Mouse (Mus musculus): Measurements from ENCODE around the gene Ikzf1. TPM values are rescaled to one million over a fixed set of nuclear protein-coding genes. Genes with fewer than 3 reads are reported as not detected.

Ikzf1 gene
- polyA plus RNA-seq, 1 experiment from 2014 or later = 0.99 TPM

DNA sequence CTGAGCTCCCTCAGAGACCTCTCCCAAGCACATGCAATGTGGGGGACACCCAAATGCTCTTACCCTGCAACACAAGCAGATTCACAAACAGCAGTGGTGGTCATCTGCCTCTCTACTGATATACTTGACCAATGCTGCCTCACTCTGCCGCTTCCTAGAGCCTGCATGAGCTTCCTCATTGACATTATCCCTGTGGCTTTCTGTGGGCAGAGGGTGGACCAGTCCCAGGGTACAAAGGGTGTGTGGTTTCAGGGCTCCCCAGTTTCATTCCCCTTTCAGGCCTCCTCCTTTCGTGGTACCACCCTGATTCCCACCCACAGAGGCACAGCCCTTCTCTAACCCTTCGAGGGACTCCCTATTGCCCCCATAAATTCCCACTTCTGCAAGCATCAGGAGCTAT lies 92.4 kb downstream of the Ikzf1 start:
- WGBS = 59% methylated on average over 3 of the region's 3 CpGs
- Histone ChIP-seq H3K4me3 (no peak overlapping the region), H3K36me3 (no peaks in the 10 kb centered on the region), H3K9me3 (no peaks in the 10 kb centered on the region), H3K27me3 (replicated peaks) (no peaks in the 10 kb centered on the region), H3K4me1 (no peaks in the 10 kb centered on the region), H3K4me2 (replicated peaks) (no peak overlapping the region), H3K9ac (no peak overlapping the region), H3K27ac (no peak overlapping the region)
- no peak for ATAC-seq (ENCODE audit: low FRiP score, low read depth)

DNA sequence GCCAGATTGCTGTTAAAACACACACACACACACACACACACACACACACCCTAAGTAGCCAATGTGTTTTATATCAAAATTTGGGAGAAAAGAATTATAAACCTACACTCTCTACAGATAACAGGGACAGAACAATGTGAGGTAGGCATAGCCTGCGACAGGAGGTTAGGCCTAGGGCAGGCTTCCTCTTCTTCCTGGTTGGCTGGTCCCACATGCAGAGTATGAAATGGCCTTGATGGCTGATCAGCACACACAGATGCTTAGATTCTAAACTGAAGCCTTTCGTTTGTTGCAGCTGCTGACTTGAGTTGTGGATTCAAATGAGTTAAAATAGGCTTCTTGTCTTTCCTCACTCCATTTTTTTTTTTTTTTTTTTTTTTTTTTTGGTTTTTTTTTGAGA lies 93.0 kb downstream of the Ikzf1 start:
- Histone ChIP-seq H3K9me3 (no peaks in the 10 kb centered on the region), H3K27me3 (replicated peaks) (no peaks in the 10 kb centered on the region), H3K4me3 (no peak overlapping the region), H3K4me2 (replicated peaks) (no peak overlapping the region), H3K9ac (no peak overlapping the region), H3K36me3 (no peaks in the 10 kb centered on the region), H3K4me1 (no peaks in the 10 kb centered on the region), H3K27ac (no peak overlapping the region)
- WGBS = 92% methylated on average over 2 of the region's 2 CpGs
- ATAC-seq (ENCODE audit: low FRiP score, low read depth) = no peak

DNA sequence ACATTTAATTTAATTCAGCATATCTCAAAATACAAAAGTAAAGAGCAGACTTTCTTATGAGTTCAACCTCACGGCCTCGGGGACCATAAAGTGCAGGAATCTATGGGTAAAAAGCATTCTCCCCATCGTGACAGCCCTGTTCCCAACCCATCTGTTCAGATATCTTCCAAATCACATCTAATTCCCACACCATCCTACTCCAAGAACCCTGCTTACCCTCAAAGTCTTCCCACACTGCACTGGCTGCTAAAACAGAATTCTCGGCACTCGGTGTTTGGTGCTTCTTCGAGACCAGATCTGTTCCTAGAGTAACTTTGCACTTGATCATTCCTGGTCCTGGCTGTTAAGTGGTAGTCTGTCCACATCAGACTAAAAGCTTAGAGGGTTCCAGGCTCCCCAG lies 93.5 kb downstream of the Ikzf1 start:
- Histone ChIP-seq H3K9ac (no peak overlapping the region), H3K9me3 (no peaks in the 10 kb centered on the region), H3K4me1 (no peaks in the 10 kb centered on the region), H3K27ac (no peak overlapping the region), H3K36me3 (no peaks in the 10 kb centered on the region), H3K4me3 (no peak overlapping the region), H3K27me3 (replicated peaks) (no peaks in the 10 kb centered on the region), H3K4me2 (replicated peaks) (no peak overlapping the region)
- 90% methylated on average over 6 of the region's 6 CpGs for WGBS
- no peak for ATAC-seq (ENCODE audit: low FRiP score, low read depth)

DNA sequence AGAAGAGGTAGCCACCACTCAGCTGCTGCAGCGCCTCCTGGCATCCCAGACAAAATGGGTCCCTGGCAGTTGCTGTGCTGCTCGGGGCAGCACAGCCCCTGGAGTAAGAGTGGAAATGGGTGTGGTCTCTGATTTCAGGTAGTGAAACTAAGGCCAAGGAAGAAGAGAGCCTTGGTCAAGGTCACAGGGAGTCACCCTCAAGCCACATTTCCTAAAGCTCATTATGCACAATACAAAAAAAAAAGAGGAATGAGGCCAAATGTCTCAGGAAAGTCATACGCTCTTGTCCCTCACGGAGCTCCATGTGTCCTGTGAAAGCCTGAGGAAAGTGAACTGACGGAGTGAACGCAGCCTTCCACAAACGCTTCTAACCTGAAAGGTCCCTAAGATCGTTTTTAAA lies 96.9 kb downstream of the Ikzf1 start:
- Histone ChIP-seq H3K27me3 (replicated peaks) (no peaks in the 10 kb centered on the region), H3K36me3 (no peaks in the 10 kb centered on the region), H3K4me1 (no peaks in the 10 kb centered on the region), H3K9ac (no peak overlapping the region), H3K4me3 (no peak overlapping the region), H3K9me3 (no peaks in the 10 kb centered on the region), H3K27ac (no peak overlapping the region), H3K4me2 (replicated peaks) (no peak overlapping the region)
- WGBS = 89% methylated on average over 8 of the region's 8 CpGs
- no peak for ATAC-seq (ENCODE audit: low FRiP score, low read depth)

DNA sequence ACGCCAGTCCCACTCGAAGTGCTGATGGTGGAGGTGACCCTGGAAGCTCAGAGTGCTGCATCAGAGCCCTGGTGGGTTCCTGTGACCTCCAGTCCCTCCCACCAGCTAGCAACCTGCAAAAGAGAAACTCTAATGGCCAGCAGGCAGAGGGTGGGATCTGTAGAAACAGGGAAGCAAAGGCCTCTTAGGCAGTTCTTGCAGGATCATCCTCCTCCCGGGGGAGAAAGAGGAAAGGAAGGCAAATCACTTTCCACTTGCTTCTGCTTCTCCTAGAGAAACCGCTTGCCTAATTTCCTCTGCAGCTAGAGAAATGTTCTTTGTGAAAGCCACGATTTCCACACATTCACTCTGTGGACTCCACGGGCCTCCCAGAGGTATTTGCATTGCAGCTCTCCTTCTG lies 100.7 kb downstream of the Ikzf1 start:
- Histone ChIP-seq H3K36me3 (no peaks in the 10 kb centered on the region), H3K9ac (no peak overlapping the region)
- no peak for ATAC-seq (ENCODE audit: low FRiP score, low read depth)

DNA sequence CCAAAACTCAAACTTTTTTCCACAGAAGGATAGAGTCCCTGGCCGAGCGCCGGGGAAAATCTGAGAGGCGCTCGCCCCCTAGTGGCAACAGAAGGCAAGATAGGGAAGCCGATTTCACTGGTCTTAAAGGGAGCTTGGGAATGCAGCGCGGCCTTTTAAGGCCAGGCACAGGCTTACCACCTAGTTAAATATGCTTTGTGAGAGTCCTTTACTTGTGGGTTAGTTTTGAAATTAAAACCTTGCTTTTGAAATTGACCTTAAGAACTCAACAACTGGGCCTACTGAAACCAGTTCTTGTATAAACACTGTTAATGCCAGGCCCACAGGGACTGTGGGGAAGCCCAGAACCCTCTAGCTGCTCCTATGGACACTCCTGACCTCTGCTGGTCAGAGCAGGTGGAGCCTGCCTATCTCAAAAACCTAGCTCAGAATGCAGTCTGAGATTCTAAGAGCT lies 103.7 kb downstream of the Ikzf1 start:
- WGBS = under 1% methylated on average over 8 of the region's 8 CpGs
- Histone ChIP-seq H3K9ac (no peak overlapping the region), H3K4me3 (no peak overlapping the region), H3K36me3 (no peaks in the 10 kb centered on the region), H3K27ac (no peak overlapping the region), H3K27me3 (replicated peaks) (no peaks in the 10 kb centered on the region), H3K9me3 (no peaks in the 10 kb centered on the region), H3K4me1 (no peaks in the 10 kb centered on the region), H3K4me2 (replicated peaks) (peak overlapping the region; percentile 45)
- ATAC-seq (ENCODE audit: low FRiP score, low read depth) = peak; percentile 97

More for the DNA sequence above, 100.7 kb downstream of the Ikzf1 start:
- WGBS = 63% methylated on average over 6 of the region's 6 CpGs
- Histone ChIP-seq H3K9me3 (no peaks in the 10 kb centered on the region), H3K27me3 (replicated peaks) (no peaks in the 10 kb centered on the region), H3K4me2 (replicated peaks) (no peak overlapping the region), H3K27ac (no peak overlapping the region), H3K4me3 (no peak overlapping the region), H3K4me1 (no peaks in the 10 kb centered on the region)

DNA sequence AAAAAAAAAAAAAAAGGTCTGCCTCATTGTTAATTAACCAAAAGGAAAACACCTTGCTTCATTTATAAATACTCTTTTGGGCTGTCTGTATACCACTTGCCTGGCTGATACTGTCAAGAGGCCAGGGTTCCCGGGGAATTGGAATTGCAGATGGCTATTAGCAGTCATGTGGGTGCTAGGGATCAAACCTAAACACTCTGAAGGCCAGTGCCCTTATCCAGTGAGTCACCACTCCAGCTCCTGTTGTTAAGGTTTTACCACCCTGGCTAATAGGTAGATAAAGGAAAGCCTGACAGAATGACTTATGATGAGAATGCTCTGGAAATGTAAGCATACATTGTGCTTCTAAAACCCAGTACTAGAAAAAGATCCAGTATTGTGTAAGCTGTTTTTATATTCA lies 109.8 kb downstream of the Ikzf1 start:
- no peak overlapping the region for H3K4me3 ChIP-seq

DNA sequence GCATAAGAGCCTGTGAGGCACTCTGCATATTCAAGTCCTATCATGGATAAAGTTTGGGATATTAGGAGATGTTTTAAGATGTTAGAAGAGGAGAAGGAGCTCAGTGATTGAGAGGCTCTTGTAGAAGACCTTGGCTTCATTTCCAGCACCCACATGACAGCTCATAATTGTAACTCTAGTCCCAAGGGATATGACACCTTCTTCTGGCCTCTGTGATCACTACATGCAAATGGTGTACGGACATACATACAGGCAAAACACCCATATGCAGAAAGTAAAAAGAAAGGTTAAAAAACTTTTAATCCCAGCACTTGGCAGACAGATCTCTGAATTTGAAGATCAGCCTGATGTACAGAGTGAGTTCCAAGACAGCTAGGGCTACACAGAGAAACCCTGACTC lies 113.9 kb downstream of the Ikzf1 start:
- peaks cover 33% of the 10 kb centered on the region for H3K36me3 ChIP-seq
- ATAC-seq (ENCODE audit: low FRiP score, low read depth) = no peak

More for the DNA sequence above, 109.8 kb downstream of the Ikzf1 start:
- ATAC-seq (ENCODE audit: low FRiP score, low read depth) = no peak
- 69% methylated on average over 1 of the region's 1 CpGs for WGBS
- no peak overlapping the region for H3K4me2 ChIP-seq (replicated peaks)
- 0 out of 2 replicates have a peak, but pooled peaks cover 11% of the 10 kb centered on the region for H3K36me3 ChIP-seq
- no peak overlapping the region for H3K9ac ChIP-seq
- no peak overlapping the region for H3K27ac ChIP-seq
- no peaks in the 10 kb centered on the region for H3K27me3 ChIP-seq (replicated peaks)
- H3K9me3 ChIP-seq = no peaks in the 10 kb centered on the region
- H3K4me1 ChIP-seq = no peaks in the 10 kb centered on the region

DNA sequence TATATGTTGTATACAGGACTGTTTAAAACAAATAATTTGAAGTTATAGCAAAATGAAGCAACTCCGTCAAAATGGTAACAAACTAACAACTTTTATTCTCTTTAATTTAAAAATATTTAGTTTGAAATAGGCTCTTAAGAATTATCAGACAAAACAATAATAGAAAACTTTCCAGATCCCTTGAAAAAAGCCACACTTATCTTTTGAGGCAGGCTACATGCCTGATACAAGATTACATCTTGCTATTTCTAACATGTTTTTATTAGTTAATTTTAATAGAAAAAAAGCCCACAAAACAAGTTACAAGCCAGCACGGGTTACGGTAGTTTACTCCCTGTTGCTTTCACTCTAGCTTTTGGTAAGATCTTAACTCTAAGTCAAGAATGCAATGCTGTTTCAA lies 115.5 kb downstream of the Ikzf1 start:
- Histone ChIP-seq H3K27me3 (replicated peaks) (no peaks in the 10 kb centered on the region), H3K9me3 (no peaks in the 10 kb centered on the region), H3K4me2 (replicated peaks) (no peak overlapping the region), H3K4me3 (no peak overlapping the region), H3K27ac (no peak overlapping the region), H3K36me3 (peaks cover 41% of the 10 kb centered on the region), H3K9ac (no peak overlapping the region), H3K4me1 (no peaks in the 10 kb centered on the region)
- 97% methylated on average over 3 of the region's 3 CpGs for WGBS
- ATAC-seq (ENCODE audit: low FRiP score, low read depth) = no peak

More for the DNA sequence above, 113.9 kb downstream of the Ikzf1 start:
- Histone ChIP-seq H3K9ac (no peak overlapping the region), H3K27me3 (replicated peaks) (no peaks in the 10 kb centered on the region), H3K4me1 (no peaks in the 10 kb centered on the region), H3K4me2 (replicated peaks) (no peak overlapping the region), H3K27ac (no peak overlapping the region), H3K9me3 (no peaks in the 10 kb centered on the region), H3K4me3 (no peak overlapping the region)
- 94% methylated on average over 1 of the region's 1 CpGs for WGBS

DNA sequence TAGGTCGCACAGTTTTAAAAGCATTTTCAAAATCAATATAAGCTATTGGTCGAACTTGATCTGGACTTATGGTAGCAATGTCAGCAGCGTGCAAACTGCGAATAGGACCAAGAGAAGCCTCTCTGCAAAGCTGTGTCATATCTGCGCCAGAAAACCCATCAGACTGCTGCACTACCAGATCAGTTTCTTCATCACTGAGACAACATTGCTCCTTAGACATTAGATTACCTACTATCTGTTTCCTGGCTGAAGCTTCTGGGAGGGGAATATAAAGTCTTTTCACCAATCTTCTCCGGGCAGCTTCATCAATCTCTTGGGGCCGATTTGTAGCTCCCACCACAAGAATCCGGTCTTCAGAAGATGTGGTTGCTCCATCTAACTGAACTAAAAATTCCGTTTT lies 116.3 kb downstream of the Ikzf1 start:
- Histone ChIP-seq H3K36me3 (peaks cover 43% of the 10 kb centered on the region), H3K9me3 (no peaks in the 10 kb centered on the region), H3K27ac (no peak overlapping the region), H3K4me3 (no peak overlapping the region), H3K9ac (no peak overlapping the region), H3K27me3 (replicated peaks) (no peaks in the 10 kb centered on the region), H3K4me2 (replicated peaks) (no peak overlapping the region), H3K4me1 (no peaks in the 10 kb centered on the region)
- ATAC-seq (ENCODE audit: low FRiP score, low read depth) = no peak
- 94% methylated on average over 9 of the region's 9 CpGs for WGBS

DNA sequence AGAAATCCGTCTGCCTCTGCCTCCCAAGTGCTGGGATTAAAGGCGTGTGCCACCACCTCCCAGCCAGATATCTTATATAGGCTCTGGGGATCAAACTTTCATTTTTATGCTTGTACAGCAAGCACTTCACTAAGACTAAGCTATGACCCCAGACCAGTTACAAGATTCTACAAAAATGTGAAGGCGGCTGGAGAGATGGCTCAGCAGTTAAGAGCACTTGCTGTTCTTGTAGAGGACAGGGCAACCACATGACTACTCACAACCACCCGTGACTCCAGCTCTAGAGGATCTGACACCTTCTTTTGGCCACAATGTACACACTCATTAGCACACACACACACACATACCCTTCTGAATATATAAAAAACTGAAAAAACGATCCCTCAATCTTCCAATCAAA lies 119.6 kb downstream of the Ikzf1 start:
- WGBS = 91% methylated on average over 5 of the region's 5 CpGs
- Histone ChIP-seq H3K9ac (no peak overlapping the region), H3K9me3 (no peaks in the 10 kb centered on the region), H3K27me3 (replicated peaks) (no peaks in the 10 kb centered on the region), H3K4me3 (no peak overlapping the region), H3K36me3 (peaks cover 32% of the 10 kb centered on the region), H3K4me1 (0 out of 2 replicates have a peak, but pooled peaks cover 4% of the 10 kb centered on the region), H3K27ac (no peak overlapping the region), H3K4me2 (replicated peaks) (no peak overlapping the region)
- ATAC-seq (ENCODE audit: low FRiP score, low read depth) = no peak

DNA sequence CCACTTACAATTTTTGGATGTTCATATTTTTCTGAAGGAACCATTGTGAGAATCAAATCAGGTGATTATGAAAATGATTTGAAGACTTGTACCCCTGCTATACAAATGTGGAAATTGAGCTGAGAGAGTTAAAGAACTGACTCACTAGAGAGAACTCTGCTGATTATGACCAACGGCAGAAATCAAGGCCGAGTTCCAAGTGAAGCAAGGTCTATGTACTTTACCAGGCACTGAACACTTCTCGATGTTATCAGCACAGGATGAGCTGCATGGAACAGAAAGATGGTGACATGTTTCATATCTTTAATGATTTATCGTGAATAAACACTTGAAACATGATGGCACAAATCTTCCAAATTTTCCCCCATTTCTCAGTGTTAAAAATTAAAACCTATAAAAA lies 121.1 kb downstream of the Ikzf1 start:
- ATAC-seq (ENCODE audit: low FRiP score, low read depth) = no peak
- Histone ChIP-seq H3K36me3 (peaks cover 30% of the 10 kb centered on the region), H3K4me1 (0 out of 2 replicates have a peak, but pooled peaks cover 8% of the 10 kb centered on the region), H3K27me3 (replicated peaks) (no peaks in the 10 kb centered on the region), H3K4me3 (no peak overlapping the region), H3K4me2 (replicated peaks) (no peak overlapping the region), H3K27ac (no peak overlapping the region), H3K9me3 (no peaks in the 10 kb centered on the region), H3K9ac (no peak overlapping the region)
- 93% methylated on average over 4 of the region's 4 CpGs for WGBS

DNA sequence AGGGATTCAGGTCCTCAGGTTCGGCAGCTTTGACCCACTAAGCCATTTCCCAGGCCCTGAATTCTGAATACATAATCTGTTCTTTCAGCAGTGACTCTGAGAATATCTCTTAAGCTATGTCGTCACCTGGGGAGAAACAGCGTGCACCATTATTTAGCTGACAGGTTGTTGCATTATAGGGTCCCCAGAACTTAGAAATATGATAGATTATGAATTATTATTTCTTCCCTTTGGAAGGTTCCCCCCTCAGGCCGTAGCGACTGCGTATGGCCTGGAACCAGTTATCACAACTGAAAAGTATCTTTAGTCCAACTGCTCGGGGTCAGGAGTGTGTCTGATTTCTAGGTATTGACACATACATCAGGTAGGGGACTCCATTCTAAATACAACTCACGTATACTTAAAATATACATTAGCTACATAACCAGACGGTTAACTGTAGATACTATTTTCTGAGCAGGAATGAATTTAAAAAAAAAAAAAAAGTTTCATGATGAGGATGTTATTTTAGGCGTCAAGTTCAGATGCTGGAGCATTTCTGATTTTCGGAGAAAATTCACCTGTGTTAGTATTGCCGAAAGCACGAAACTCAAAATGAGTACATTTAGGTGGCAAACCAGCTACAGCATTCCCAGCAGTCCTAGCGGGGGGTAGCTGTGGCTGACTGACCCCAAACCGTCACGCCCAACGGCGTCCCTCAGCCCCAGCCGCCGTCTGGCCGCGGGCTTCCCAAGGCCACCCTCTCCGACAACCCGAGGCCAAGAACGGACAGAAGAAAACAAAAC lies 123.4 kb downstream of the Ikzf1 start:
- ATAC-seq (ENCODE audit: low FRiP score, low read depth) = no peak
- WGBS = 13% methylated on average over 25 of the region's 25 CpGs
- 0 out of 2 replicates have a peak, but pooled peaks cover 8% of the 10 kb centered on the region for H3K4me1 ChIP-seq

More for the DNA sequence above, 123.4 kb downstream of the Ikzf1 start:
- Histone ChIP-seq H3K4me2 (replicated peaks) (peak overlapping the region; percentile 59), H3K36me3 (peaks cover 10% of the 10 kb centered on the region; the same call in 1 of the 2 replicates), H3K9me3 (no peaks in the 10 kb centered on the region), H3K27ac (peak overlapping the region; percentile 84; the same call in 1 of the 2 replicates), H3K9ac (peak overlapping the region; percentile 64), H3K4me3 (peak overlapping the region; percentile 67), H3K27me3 (replicated peaks) (no peaks in the 10 kb centered on the region)

Data from neural tube, embryonic 12.5 days (tissue).